Mouse (Mus musculus) CD4-positive, CD25-positive, alpha-beta regulatory T cell, adult 4 months (primary cell): ENCODE results near the gene Cdk14. TPM values are rescaled to one million over a fixed set of nuclear protein-coding genes. Genes with fewer than 3 reads are reported as not detected.
"Not testable (repeated sequence)": the region's sequence is repeated elsewhere in the genome, so short reads cannot be mapped to it uniquely, and the experiment has no call there.

Source experiments
- ATAC-seq: one replicate; pipeline ENCODE4 v1.8.0; 2017
- polyA plus RNA-seq, 2 experiments: library from polyadenylated mRNA; unstranded; fragments of 100-300 nt; shearing (Covaris generic); gene quantifications; one replicate each; pipeline ENCODE4 v1.2.1; 2017

Cdk14 gene
- polyA plus RNA-seq, 2 experiments from 2014 or later = 0.60 TPM; not detected in 1

- no peak for ATAC-seq
These were observed 158.3 kb downstream of the Cdk14 start for GRCm38 (mm10) chr5:5261725-5262296.

- ATAC-seq = no peak
These were observed 159.0 kb downstream of the Cdk14 start for GRCm38 (mm10) chr5:5260966-5261724.

- no peak for ATAC-seq
These were observed 159.8 kb downstream of the Cdk14 start for GRCm38 (mm10) chr5:5260309-5260708.

GRCm38 (mm10) chr5:5254391-5254790 lies 165.7 kb downstream of the Cdk14 start:
- no peak for ATAC-seq

- ATAC-seq = no peak
These were observed 166.9 kb downstream of the Cdk14 start for GRCm38 (mm10) chr5:5253177-5253576.

GRCm38 (mm10) chr5:5247671-5248070 lies 172.4 kb downstream of the Cdk14 start:
- ATAC-seq = no peak

GRCm38 (mm10) chr5:5246534-5247175 lies 173.5 kb downstream of the Cdk14 start:
- ATAC-seq = no peak

- ATAC-seq = no peak
These were observed 174.9 kb downstream of the Cdk14 start for GRCm38 (mm10) chr5:5245182-5245581.

- no peak for ATAC-seq
These were observed 176.5 kb downstream of the Cdk14 start for GRCm38 (mm10) chr5:5243648-5244047.

- no peak for ATAC-seq
These were observed 177.4 kb downstream of the Cdk14 start for GRCm38 (mm10) chr5:5242704-5243103.

- no peak for ATAC-seq
These were observed 179.0 kb downstream of the Cdk14 start for GRCm38 (mm10) chr5:5241088-5241487.

- ATAC-seq = no peak
These were observed 180.0 kb downstream of the Cdk14 start for GRCm38 (mm10) chr5:5240121-5240520.

GRCm38 (mm10) chr5:5234935-5235334 lies 185.2 kb downstream of the Cdk14 start:
- ATAC-seq = not testable (repeated sequence)

- ATAC-seq = no peak
These were observed 193.1 kb downstream of the Cdk14 start for GRCm38 (mm10) chr5:5226966-5227365.

- ATAC-seq = no peak
These were observed 208.4 kb downstream of the Cdk14 start for GRCm38 (mm10) chr5:5211780-5212135.

- no peak for ATAC-seq
These were observed 208.9 kb downstream of the Cdk14 start for GRCm38 (mm10) chr5:5211034-5211779.

GRCm38 (mm10) chr5:5208016-5208415 lies 212.1 kb downstream of the Cdk14 start:
- ATAC-seq = no peak

GRCm38 (mm10) chr5:5206012-5206411 lies 214.1 kb downstream of the Cdk14 start:
- ATAC-seq = no peak

GRCm38 (mm10) chr5:5194562-5195221 lies 225.4 kb downstream of the Cdk14 start:
- no peak for ATAC-seq

GRCm38 (mm10) chr5:5189590-5189989 lies 230.5 kb downstream of the Cdk14 start:
- ATAC-seq = no peak

GRCm38 (mm10) chr5:5185987-5186742 lies 233.9 kb downstream of the Cdk14 start:
- no peak for ATAC-seq

- ATAC-seq = no peak
These were observed 234.6 kb downstream of the Cdk14 start for GRCm38 (mm10) chr5:5185521-5185920.
